Mouse (Mus musculus) liver, adult 2 months (tissue): ENCODE results near the gene Ccdc180.

ENCODE experiments used
- CTCF ChIP-seq: fragments of 200-500 bp; IDR thresholded peaks from 2 replicates; pipeline ENCODE4 v1.5.1; 2011; ENCODE audit warnings: low read depth, low read length, control low read depth
- POLR2A ChIP-seq: fragments of 200-500 bp; IDR thresholded peaks from 2 replicates; pipeline ENCODE4 v1.6.1; 2011; ENCODE audit warnings: low read length, control low read depth; ENCODE audit not compliant: insufficient read depth; ENCODE audit errors: extremely low read depth

GRCm38 (mm10) chr4:45921663-45922435 is 31.7 kb downstream of the Ccdc180 start:
- TF ChIP-seq CTCF (no peak), POLR2A (no peak)
